Mouse (Mus musculus): ENCODE results near the gene Serp2. TPM values are rescaled to one million over a fixed set of nuclear protein-coding genes. Genes with fewer than 3 reads are reported as not detected.

Serp2 gene
- total and polyA plus RNA-seq, 2 experiments from 2014 or later = 2.3 to 7.2 TPM

GRCm38 (mm10) chr14:76489128-76489527 is 67.6 kb downstream of the Serp2 start:
- Histone ChIP-seq H3K36me3 (replicated peaks; ENCODE audit: control insufficient read depth, insufficient read depth, low read length) (no peaks in the 10 kb centered on the region), H3K4me1 (ENCODE audit: control insufficient read depth, insufficient read depth) (no peaks in the 10 kb centered on the region), H3K4me3 (ENCODE audit: low read depth, low read length) (no peak overlapping the region), H3K9me3 (replicated peaks; ENCODE audit: control insufficient read depth, low read length) (no peaks in the 10 kb centered on the region), H3K9ac (replicated peaks; ENCODE audit: low read depth, low read length) (no peak overlapping the region), H3K27me3 (ENCODE audit: control insufficient read depth, insufficient read depth, low read length) (no peaks in the 10 kb centered on the region), H3K4me2 (ENCODE audit: low read depth, low read length) (no peak overlapping the region), H3K27ac (ENCODE audit: low read depth) (no peak overlapping the region)
- no peak for TF ChIP-seq EP300 (IDR thresholded peaks at IDR 0.05; ENCODE audit: low read depth)
- no peak for TF ChIP-seq CTCF (IDR thresholded peaks at IDR 0.05; ENCODE audit: low read depth)
- WGBS = 63% methylated on average over 2 of the region's 2 CpGs
- ATAC-seq (ENCODE audit: insufficient read depth, low read depth) (no peak), DNase-seq (ENCODE audit: low spot score) (no peak)

DNA sequence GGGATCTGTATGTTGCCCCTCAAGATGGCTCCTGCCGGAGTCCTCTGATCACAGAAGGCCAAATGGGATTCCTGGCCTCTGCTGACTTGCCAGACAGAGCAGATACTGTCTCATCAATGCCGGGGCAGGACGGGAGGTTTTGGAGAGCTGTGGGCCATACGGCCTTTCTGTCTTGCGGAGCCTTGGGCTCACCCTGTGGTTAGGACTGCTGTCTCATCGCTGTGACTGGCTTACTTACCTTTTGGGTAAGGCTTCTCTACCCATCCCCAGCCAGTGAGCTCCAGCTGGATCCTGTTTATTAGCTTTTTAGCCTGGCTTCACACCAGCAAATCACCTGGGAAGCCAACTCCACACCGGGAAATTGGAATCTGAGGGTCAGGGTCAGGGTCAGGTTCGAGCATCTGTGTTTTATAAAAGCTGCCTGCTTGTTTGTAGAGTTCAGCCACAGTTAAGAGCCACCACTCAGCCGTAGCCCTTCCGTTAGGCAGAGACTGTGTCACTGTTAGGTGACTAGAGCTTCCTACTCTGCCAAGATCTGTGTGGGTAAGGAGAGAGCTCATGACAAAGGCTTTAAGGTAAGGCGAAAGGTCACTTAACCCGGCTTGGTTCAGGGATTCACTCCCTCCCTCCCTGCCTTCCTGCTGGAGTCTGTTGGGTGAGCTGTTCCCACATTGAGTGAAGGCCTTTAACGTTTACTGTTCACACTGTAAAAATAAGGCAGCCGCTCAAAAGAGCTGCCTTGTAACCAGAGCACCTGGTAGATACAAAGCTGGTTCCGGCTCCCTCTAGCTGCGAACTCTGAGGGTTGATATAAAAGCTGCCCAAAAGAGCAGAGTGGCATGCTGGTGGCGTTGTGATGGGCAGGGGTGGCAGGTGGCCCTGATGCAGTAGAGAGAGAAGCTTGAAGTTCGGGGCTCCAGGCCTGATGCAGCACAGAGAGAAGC is 68.3 kb downstream of the Serp2 start:
- Histone ChIP-seq H3K4me1 (ENCODE audit: control insufficient read depth, insufficient read depth) (no peaks in the 10 kb centered on the region), H3K27ac (ENCODE audit: low read depth) (no peak overlapping the region), H3K27me3 (ENCODE audit: control insufficient read depth, insufficient read depth, low read length) (no peaks in the 10 kb centered on the region), H3K9me3 (replicated peaks; ENCODE audit: control insufficient read depth, low read length) (no peaks in the 10 kb centered on the region), H3K4me2 (ENCODE audit: low read depth, low read length) (no peak overlapping the region), H3K36me3 (replicated peaks; ENCODE audit: control insufficient read depth, insufficient read depth, low read length) (no peaks in the 10 kb centered on the region), H3K9ac (replicated peaks; ENCODE audit: low read depth, low read length) (no peak overlapping the region), H3K4me3 (ENCODE audit: low read depth, low read length) (no peak overlapping the region)
- TF ChIP-seq CTCF (IDR thresholded peaks at IDR 0.05; ENCODE audit: low read depth) = peak; percentile 33
- no peak for TF ChIP-seq EP300 (IDR thresholded peaks at IDR 0.05; ENCODE audit: low read depth)
- DNase-seq (ENCODE audit: low spot score) = no peak
- no peak for ATAC-seq (ENCODE audit: insufficient read depth, low read depth)
- WGBS = 70% methylated on average over 18 of the region's 18 CpGs

- TF ChIP-seq EP300 (IDR thresholded peaks at IDR 0.05; ENCODE audit: low read depth) (no peak), CTCF (IDR thresholded peaks at IDR 0.05; ENCODE audit: low read depth) (no peak)
- H3K27me3 ChIP-seq (ENCODE audit: control insufficient read depth, insufficient read depth, low read length) = no peaks in the 10 kb centered on the region
- H3K36me3 ChIP-seq (replicated peaks; ENCODE audit: control insufficient read depth, insufficient read depth, low read length) = no peaks in the 10 kb centered on the region
- no peaks in the 10 kb centered on the region for H3K9me3 ChIP-seq (replicated peaks; ENCODE audit: control insufficient read depth, low read length)
- H3K27ac ChIP-seq (ENCODE audit: low read depth) = no peak overlapping the region
- H3K4me3 ChIP-seq (ENCODE audit: low read depth, low read length) = no peak overlapping the region
- H3K4me1 ChIP-seq (ENCODE audit: control insufficient read depth, insufficient read depth) = no peaks in the 10 kb centered on the region
- DNase-seq (ENCODE audit: low spot score) (no peak), ATAC-seq (ENCODE audit: insufficient read depth, low read depth) (no peak)
- H3K4me2 ChIP-seq (ENCODE audit: low read depth, low read length) = no peak overlapping the region
- WGBS = 88% methylated on average over 16 of the region's 16 CpGs
- no peak overlapping the region for H3K9ac ChIP-seq (replicated peaks; ENCODE audit: low read depth, low read length)
Observed at GRCm38 (mm10) chr14:76487609-76488008, 69.1 kb downstream of the Serp2 start.

GRCm38 (mm10) chr14:76483701-76484100 is 73.0 kb downstream of the Serp2 start:
- ATAC-seq (ENCODE audit: insufficient read depth, low read depth) (no peak), DNase-seq (ENCODE audit: low spot score) (no peak)
- TF ChIP-seq EP300 (IDR thresholded peaks at IDR 0.05; ENCODE audit: low read depth) (no peak), CTCF (IDR thresholded peaks at IDR 0.05; ENCODE audit: low read depth) (no peak)
- Histone ChIP-seq H3K4me1 (ENCODE audit: control insufficient read depth, insufficient read depth) (no peaks in the 10 kb centered on the region; the same call in 1 of the 2 replicates), H3K36me3 (replicated peaks; ENCODE audit: control insufficient read depth, insufficient read depth, low read length) (no peaks in the 10 kb centered on the region), H3K4me3 (ENCODE audit: low read depth, low read length) (no peak overlapping the region), H3K4me2 (ENCODE audit: low read depth, low read length) (no peak overlapping the region), H3K27me3 (ENCODE audit: control insufficient read depth, insufficient read depth, low read length) (no peaks in the 10 kb centered on the region), H3K9me3 (replicated peaks; ENCODE audit: control insufficient read depth, low read length) (no peaks in the 10 kb centered on the region), H3K27ac (ENCODE audit: low read depth) (no peak overlapping the region), H3K9ac (replicated peaks; ENCODE audit: low read depth, low read length) (no peak overlapping the region)
- WGBS = 93% methylated on average over 1 of the region's 1 CpGs

Other genes with a start within 250 kb of the Serp2 start
- gene Tsc22d1, start 141.9 kb downstream of the Serp2 start, total RNA-seq (2014; rRNA removed; ENCODE audit: low replicate concordance) = 194 and 241 TPM in 2 replicates
- gene Tsc22d1, start 141.9 kb downstream of the Serp2 start, polyA plus RNA-seq (2015; fragmentation: Nextera tagmentation; extraction: Ambion mirVana) = 170 and 210 TPM in 2 replicates

Data from heart, postnatal 0 days (tissue).